Mouse (Mus musculus) retina, embryonic 14.5 days (tissue): ENCODE measurements around the gene Ppcs.

ENCODE experiments used
- DNase-seq: peaks from one replicate; pipeline ENCODE4 v3.0.0-alpha.2; 2015; ENCODE audit warnings: low spot score

Gene Ppcs

DNA sequence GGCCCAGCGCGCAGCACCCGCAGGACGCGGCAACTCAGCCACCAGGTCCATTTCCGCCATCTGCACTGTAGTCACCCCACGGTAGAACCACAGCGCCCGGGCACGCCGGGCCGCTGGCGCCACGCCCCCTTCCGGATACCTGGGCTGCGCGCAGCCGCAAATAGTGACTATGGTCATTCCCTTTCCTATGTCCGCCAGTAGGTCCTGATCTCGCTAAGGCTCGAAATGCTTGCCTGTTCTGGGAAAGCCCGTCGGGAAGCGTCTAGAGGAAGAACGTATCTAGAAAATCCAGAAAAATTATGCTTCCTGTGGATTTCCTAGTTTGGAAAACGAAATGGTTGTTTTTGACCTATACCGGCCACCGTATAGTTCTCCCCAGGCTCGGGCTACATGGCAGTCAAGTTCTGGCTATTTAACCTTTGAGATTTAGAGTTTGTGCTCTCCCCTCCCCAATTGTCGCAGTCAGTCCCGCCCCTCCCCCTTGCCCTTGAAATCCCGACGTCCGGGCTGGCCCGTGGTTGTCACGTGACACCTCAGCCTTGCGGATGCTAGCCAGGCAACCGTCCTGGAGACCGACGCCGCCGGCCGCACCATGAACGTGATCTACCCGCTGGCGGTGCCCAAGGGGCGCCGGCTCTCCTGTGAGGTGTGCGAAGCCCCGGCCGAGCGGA is at the start of gene Ppcs, which contains the start of gene Zmynd12:
Gene Ppcs, minus strand, starts transcription at position 127 of the 671 bp plus-strand sequence.
Gene Zmynd12, plus strand, starts transcription at position 521 of the 671 bp plus-strand sequence.
- peak; percentile 93 for DNase-seq

DNA sequence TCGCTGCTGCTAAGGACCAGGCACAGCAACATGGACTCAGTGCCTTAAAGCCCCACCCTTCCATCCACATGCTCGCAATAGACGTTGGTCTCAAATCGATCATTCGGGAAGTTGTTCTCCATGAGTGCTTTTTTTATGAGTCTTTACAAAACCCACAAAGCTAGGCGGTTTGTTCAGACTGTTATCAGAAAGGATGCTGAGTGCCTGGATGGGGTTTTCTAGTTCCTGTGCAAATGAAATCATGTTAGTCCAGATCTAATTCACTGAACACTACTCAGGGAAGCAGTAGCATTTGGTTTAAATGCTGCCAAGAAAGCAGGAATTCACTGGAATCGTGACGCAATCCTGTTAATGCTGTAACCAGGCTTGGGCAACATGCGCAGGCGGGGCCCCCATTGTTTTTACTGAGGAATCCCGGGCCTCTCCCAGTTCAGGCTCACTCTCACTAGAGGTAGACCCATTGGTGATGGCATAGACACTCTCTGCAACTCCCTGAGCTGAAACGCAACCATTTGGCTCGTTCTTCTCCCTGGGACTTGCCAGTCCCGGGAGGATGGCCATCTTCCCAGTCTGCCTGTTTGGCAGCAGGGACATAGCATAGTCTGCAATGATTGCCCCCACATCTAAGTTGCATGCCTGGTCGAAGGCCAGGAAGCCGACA is 45.6 kb upstream of the Ppcs start:
- DNase-seq, result no peak

GRCm38 (mm10) chr4:119465841-119466240 is 43.6 kb upstream of the Ppcs start:
- DNase-seq, result no peak

- DNase-seq, result no peak
These were observed 41.7 kb upstream of the Ppcs start for GRCm38 (mm10) chr4:119463756-119464419.

- peak; percentile 54 for DNase-seq
These were observed 40.9 kb upstream of the Ppcs start for GRCm38 (mm10) chr4:119462858-119463755.

GRCm38 (mm10) chr4:119462457-119462856 is 40.2 kb upstream of the Ppcs start:
- DNase-seq, result no peak

DNA sequence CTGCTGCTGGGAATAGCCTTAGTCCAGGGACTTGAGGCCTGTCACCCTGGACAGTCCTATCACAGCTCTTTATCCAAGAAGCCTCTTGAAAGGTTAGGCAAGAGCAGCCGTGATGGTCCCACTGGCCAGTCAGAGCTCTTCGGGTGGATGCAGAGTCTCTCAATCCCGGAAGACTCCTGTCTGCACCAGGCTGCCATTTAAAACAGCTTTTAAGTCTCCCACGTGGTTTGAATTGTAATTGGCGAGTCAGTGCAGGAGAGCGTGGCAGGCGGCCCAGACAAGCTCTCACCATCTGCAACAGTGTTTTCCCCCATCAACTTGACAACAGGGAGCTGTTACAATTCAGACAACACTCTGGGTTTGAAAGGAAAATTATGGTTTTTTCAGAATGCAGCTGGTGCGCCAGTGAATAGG is 38.5 kb upstream of the Ppcs start:
- peak; percentile 41 for DNase-seq

DNA sequence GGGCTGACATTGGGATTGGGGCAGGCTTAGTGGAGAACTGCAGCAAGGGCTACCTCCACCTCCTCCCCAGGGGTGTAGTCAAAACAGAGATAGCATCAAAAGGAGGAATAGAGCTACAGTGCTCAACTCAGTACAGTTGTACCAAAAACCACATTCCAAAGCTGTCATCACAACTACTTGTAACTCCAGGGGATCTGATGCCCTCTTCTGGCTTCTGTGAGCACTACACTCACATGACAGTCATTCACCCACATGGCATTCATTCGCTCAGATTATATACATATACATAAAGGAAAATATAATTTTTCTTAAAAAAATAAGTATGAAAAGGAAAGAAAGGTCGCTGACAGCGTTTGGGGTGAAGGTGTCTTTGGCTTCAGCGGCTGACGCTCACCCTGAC is 38.1 kb upstream of the Ppcs start:
- peak; percentile 52 for DNase-seq

- peak; percentile 61 for DNase-seq
These were observed 31.3 kb upstream of the Ppcs start for GRCm38 (mm10) chr4:119453533-119453932.

DNA sequence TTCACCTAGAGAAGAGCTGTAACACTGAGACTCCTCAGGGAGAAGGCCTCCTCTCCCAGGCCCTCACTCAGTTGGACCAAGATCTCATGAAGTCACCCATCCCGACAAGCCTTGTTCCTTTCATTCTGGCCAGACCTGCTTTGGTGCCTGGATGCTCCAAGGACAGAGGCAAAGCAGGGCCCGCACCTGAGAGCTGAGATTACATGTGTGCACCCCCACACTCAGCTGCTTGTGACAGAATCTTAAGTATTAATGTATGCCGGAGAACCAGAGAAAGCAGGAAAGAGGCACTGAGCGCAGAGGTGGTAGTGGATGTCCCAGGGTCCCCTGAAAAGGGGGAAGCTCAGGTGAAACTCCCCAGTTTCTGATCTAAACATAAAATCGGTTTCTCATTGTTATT is 30.9 kb upstream of the Ppcs start:
- peak; percentile 11 for DNase-seq

- DNase-seq, result no peak
These were observed 28.2 kb upstream of the Ppcs start for GRCm38 (mm10) chr4:119450436-119450835.

GRCm38 (mm10) chr4:119447786-119448185 is 25.6 kb upstream of the Ppcs start:
- no peak for DNase-seq

- no peak for DNase-seq
These were observed 25.0 kb upstream of the Ppcs start for GRCm38 (mm10) chr4:119447261-119447660.

GRCm38 (mm10) chr4:119442539-119442938 is 20.3 kb upstream of the Ppcs start:
- no peak for DNase-seq

GRCm38 (mm10) chr4:119441836-119442235 is 19.6 kb upstream of the Ppcs start:
- DNase-seq, result no peak

DNA sequence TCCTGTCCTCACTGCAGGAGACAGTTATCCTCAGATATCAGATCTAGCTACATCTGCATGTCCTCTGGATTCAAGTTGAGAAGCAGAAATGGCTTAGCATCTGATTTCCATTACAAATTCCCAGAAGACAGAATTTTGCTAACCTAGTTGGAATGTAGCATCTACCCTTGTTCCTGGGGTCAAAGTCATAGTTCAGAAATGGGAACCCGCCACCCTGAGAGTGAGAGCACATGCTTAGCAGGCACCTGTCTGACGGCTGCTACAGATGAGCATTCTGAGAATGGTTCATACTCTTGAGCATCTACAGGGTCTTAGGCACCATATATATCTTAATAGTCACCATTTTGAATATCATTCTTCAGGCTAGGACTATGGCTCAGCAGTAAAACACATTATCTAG is 15.7 kb upstream of the Ppcs start:
- DNase-seq, result no peak

DNA sequence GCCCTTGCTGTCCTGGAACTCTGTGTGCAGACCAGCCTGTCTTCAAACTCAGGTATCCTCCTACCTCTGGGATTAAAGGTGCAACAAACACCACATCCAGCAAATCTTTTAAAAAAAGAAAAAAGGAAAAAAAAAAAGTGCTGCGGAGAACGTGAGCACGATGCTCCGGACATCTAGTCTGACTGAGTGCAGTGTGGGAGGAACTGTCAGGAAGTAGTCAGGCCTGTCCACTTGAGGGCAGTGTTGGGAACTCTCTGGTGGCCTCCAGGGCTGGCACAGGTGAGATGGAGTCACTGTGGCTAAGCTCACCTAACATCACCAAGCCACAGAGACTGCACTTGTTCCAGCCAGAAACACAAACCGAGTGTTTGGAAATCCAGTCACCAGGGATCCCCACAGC is 8.5 kb upstream of the Ppcs start:
- peak; percentile 63 for DNase-seq

GRCm38 (mm10) chr4:119427680-119428079 is 5.5 kb upstream of the Ppcs start:
- DNase-seq, result no peak

DNA sequence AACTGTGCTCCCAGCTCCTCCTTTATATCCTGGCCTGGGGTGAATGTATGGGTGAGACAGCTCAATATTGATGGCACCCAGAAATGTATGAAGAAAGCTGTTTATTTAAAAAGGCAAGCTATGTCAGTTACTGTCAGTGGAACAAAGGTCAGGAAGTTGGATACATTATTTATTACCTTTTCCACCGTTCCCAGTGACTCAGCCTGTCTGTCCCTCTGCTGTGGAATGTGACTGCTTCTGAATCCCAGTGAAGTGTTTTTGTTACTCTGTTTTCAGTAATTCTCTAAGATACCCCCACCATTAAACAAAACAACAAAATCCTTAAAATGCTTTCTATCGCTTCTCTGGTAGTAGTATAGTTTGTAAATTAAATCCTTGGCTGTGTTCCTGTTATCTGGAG is 3.4 kb upstream of the Ppcs start:
- no peak for DNase-seq

- DNase-seq, result no peak
These were observed 2.9 kb upstream of the Ppcs start for GRCm38 (mm10) chr4:119425077-119425476.

DNA sequence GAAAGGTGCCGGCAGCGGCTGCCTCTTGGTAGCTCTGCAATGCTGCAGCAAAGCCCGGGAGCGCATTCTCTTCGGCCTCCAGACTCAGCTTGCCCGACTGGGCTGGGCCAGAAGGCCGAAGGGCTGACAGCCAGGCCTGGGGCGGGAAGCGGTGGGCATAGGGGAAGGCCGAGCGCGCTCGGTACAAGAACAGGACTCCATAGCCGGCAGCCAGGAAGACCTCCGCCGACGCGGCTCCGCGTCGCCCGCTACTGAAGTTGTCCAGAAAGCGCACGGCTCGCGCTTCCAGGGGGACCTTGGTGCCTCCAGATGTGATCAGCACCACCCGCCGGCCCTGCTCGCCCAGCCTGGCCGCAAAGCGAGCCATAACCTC is 313 bp downstream of the Ppcs start:
- no peak for DNase-seq

DNA sequence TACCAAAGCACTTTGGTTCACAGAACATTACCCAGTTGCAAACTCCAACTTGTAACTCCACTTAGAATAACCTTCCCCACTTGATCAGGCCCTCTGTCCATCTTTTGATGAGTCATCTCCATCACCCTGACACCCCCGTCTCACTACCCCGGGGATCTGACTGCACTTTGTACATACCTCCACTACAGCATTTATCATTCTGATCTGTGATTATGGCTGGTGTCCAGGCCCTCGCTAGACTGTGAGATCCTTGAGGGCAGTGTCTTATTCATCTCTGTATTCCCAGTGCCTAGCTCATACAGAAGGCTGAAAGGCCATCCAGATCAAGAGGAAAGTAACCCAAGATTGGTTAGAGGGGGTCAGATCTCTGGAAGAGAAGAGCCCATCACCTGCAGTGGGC is 1.0 kb downstream of the Ppcs start:
- DNase-seq, result no peak
